Mouse (Mus musculus) intestine, embryonic 16.5 days (tissue): Measurements from ENCODE around the gene Hoxb6. TPM values are rescaled to one million over a fixed set of nuclear protein-coding genes. Genes with fewer than 3 reads are reported as not detected.

Experiments
- ATAC-seq: fragments of 200-750 bp; cut with Nextera tagmentation; 2 replicates; pipeline ENCODE4 v1.8.0; 2017; ENCODE audit warnings: moderate TSS enrichment, moderate library complexity
- H3K27ac ChIP-seq: fragments of 300-500 bp; sonication (generic); 2 replicates; pipeline ENCODE4 v1.5.1; 2014; ENCODE audit warnings: mild to moderate bottlenecking, low read length
- H3K27me3 ChIP-seq: fragments of 300-500 bp; sonication (generic); replicated peaks from 2 replicates; pipeline ENCODE4 v1.6.1; 2014; ENCODE audit warnings: low read length, control low read depth, mixed read lengths; ENCODE audit not compliant: control insufficient read depth, insufficient read depth
- H3K36me3 ChIP-seq: fragments of 300-500 bp; sonication (generic); 2 replicates; pipeline ENCODE4 v1.6.1; 2014; ENCODE audit warnings: low read length, control low read depth; ENCODE audit not compliant: control insufficient read depth, insufficient read depth
- H3K4me1 ChIP-seq: fragments of 300-500 bp; sonication (generic); 2 replicates; pipeline ENCODE4 v1.6.1; 2014; ENCODE audit warnings: low read length, control low read depth, mixed read lengths; ENCODE audit not compliant: control insufficient read depth, insufficient read depth
- H3K4me2 ChIP-seq: fragments of 300-500 bp; sonication (generic); 2 replicates; pipeline ENCODE4 v1.6.1; 2014; ENCODE audit warnings: low read depth, low read length, control low read depth
- H3K4me3 ChIP-seq: fragments of 300-500 bp; sonication (generic); 2 replicates; pipeline ENCODE4 v1.5.1; 2014; ENCODE audit warnings: mild to moderate bottlenecking, low read length
- H3K9ac ChIP-seq: fragments of 300-500 bp; sonication (generic); 2 replicates; pipeline ENCODE4 v1.6.1; 2014; ENCODE audit warnings: low read depth, low read length
- H3K9me3 ChIP-seq: fragments of 300-500 bp; sonication (generic); 2 replicates; pipeline ENCODE4 v1.6.1; 2016; ENCODE audit warnings: low read length, control low read depth; ENCODE audit not compliant: control insufficient read depth
- WGBS: fragments of 180-500 bp; shearing (Covaris S2); extraction: QIAGEN DNeasy Blood & Tissue Kit; methylation state at CpG from one replicate; pipeline ENCODE4 v1.1.7; 2014; 5-methylcytosine and 5-hydroxymethylcytosine counted together
- polyA plus RNA-seq: library from polyadenylated mRNA; unstranded; fragments of >200 nt; fragmentation: Nextera tagmentation; extraction: Ambion mirVana; gene quantifications from 2 replicates; pipeline ENCODE4 v1.2.1, GENCODE M21; 2015

Gene Hoxb6
- polyA plus RNA-seq, 1 experiment from 2014 or later, result 11.1 TPM

GRCm38 (mm10) chr11:96277151-96278044 is 14.9 kb upstream of the Hoxb6 start:
- WGBS, result 7% methylated on average over 35 of the region's 35 CpGs
- peak overlapping the region; percentile 37 for H3K4me2 ChIP-seq
- H3K36me3 ChIP-seq, result no peaks in the 10 kb centered on the region
- ATAC-seq, result peak; percentile 30; the same call in 1 of the 2 replicates
- H3K9ac ChIP-seq, result 0 out of 2 replicates have a peak overlapping the region, but pooled peaks have one; percentile 27
- H3K27ac ChIP-seq, result no peak overlapping the region
- no peaks in the 10 kb centered on the region for H3K9me3 ChIP-seq
- H3K27me3 ChIP-seq, result peaks cover 80% of the 10 kb centered on the region
- peak overlapping the region; percentile 9; the same call in 1 of the 2 replicates for H3K4me3 ChIP-seq
- peaks cover 5% of the 10 kb centered on the region; the same call in 1 of the 2 replicates for H3K4me1 ChIP-seq

GRCm38 (mm10) chr11:96278324-96278723 is 14.0 kb upstream of the Hoxb6 start:
- Histone ChIP-seq H3K27me3 (peaks cover 78% of the 10 kb centered on the region), H3K9me3 (no peaks in the 10 kb centered on the region), H3K4me1 (peaks cover 8% of the 10 kb centered on the region; the same call in 1 of the 2 replicates), H3K36me3 (no peaks in the 10 kb centered on the region), H3K4me3 (no peak overlapping the region), H3K4me2 (no peak overlapping the region), H3K27ac (no peak overlapping the region), H3K9ac (no peak overlapping the region)
- ATAC-seq, result no peak; the same call in 1 of the 2 replicates
- WGBS, result 17% methylated on average over 14 of the region's 14 CpGs

GRCm38 (mm10) chr11:96278773-96279172 is 13.5 kb upstream of the Hoxb6 start:
- Histone ChIP-seq H3K9me3 (no peaks in the 10 kb centered on the region), H3K27me3 (peaks cover 77% of the 10 kb centered on the region), H3K4me2 (no peak overlapping the region), H3K4me3 (no peak overlapping the region), H3K36me3 (no peaks in the 10 kb centered on the region), H3K27ac (no peak overlapping the region), H3K4me1 (peaks cover 8% of the 10 kb centered on the region; the same call in 1 of the 2 replicates), H3K9ac (no peak overlapping the region)
- peak; percentile 70 for ATAC-seq
- under 1% methylated on average over 9 of the region's 9 CpGs for WGBS

- H3K9me3 ChIP-seq, result no peaks in the 10 kb centered on the region
Observed at GRCm38 (mm10) chr11:96279421-96280233, 12.6 kb upstream of the Hoxb6 start.

GRCm38 (mm10) chr11:96280399-96281378 is 11.6 kb upstream of the Hoxb6 start:
- Histone ChIP-seq H3K4me2 (peak overlapping the region; percentile 37; the same call in 1 of the 2 replicates), H3K9me3 (no peaks in the 10 kb centered on the region), H3K27ac (no peak overlapping the region; the same call in 1 of the 2 replicates), H3K4me3 (peak overlapping the region; percentile 18; the same call in 1 of the 2 replicates), H3K9ac (no peak overlapping the region), H3K4me1 (peaks cover 9% of the 10 kb centered on the region; the same call in 1 of the 2 replicates), H3K27me3 (peaks cover 58% of the 10 kb centered on the region), H3K36me3 (no peaks in the 10 kb centered on the region)
- 36% methylated on average over 8 of the region's 8 CpGs for WGBS
- no peak for ATAC-seq

More at GRCm38 (mm10) chr11:96279421-96280233, 12.6 kb upstream of the Hoxb6 start:
- Histone ChIP-seq H3K4me1 (peaks cover 8% of the 10 kb centered on the region; the same call in 1 of the 2 replicates), H3K4me2 (peak overlapping the region; percentile 37; the same call in 1 of the 2 replicates), H3K9ac (0 out of 2 replicates have a peak overlapping the region, but pooled peaks have one; percentile 33), H3K4me3 (peak overlapping the region; percentile 7; the same call in 1 of the 2 replicates), H3K36me3 (no peaks in the 10 kb centered on the region), H3K27me3 (peaks cover 69% of the 10 kb centered on the region), H3K27ac (no peak overlapping the region)
- WGBS, result 11% methylated on average over 31 of the region's 31 CpGs
- ATAC-seq, result no peak

- Histone ChIP-seq H3K27me3 (peaks cover 56% of the 10 kb centered on the region), H3K4me2 (peak overlapping the region; percentile 22; the same call in 1 of the 2 replicates), H3K36me3 (no peaks in the 10 kb centered on the region), H3K4me1 (peaks cover 15% of the 10 kb centered on the region; the same call in 1 of the 2 replicates), H3K9me3 (no peaks in the 10 kb centered on the region), H3K4me3 (peak overlapping the region; percentile 18; the same call in 1 of the 2 replicates), H3K27ac (peak overlapping the region; percentile 9; the same call in 1 of the 2 replicates), H3K9ac (no peak overlapping the region)
- no peak for ATAC-seq
- 18% methylated on average over 18 of the region's 18 CpGs for WGBS
Observed at GRCm38 (mm10) chr11:96281396-96281795, 10.9 kb upstream of the Hoxb6 start.

- peaks cover 50% of the 10 kb centered on the region for H3K27me3 ChIP-seq
- peak within 1 kb of the TSS; percentile 69 for H3K27ac ChIP-seq
- peak within 1 kb of the TSS; percentile 83 for H3K9ac ChIP-seq
- peak within 1 kb of the TSS; percentile 77 for H3K4me2 ChIP-seq
- peaks cover 15% of the 10 kb centered on the region; the same call in 1 of the 2 replicates for H3K4me1 ChIP-seq
- 2% methylated on average over 27 of the region's 27 CpGs for WGBS
- peak within 1 kb of the TSS; percentile 61 for H3K4me3 ChIP-seq
- H3K36me3 ChIP-seq, result no peaks in the 10 kb centered on the region
- ATAC-seq, result no peak
- H3K9me3 ChIP-seq, result no peaks in the 10 kb centered on the region
Observed at GRCm38 (mm10) chr11:96281855-96282570, 10.3 kb upstream of the Hoxb6 start, which contains the start of gene Hoxb8. Gene Hoxb8 (plus strand): TSS chr11:96281905.
